Mouse (Mus musculus): ENCODE measurements around the gene Arf1.

- TF ChIP-seq GATA1 (IDR thresholded peaks at IDR 0.05; ENCODE audit: low read length) = no peak
- no peak for TF ChIP-seq TAL1 (IDR thresholded peaks at IDR 0.05; ENCODE audit: low read length)
Observed at GRCm38 (mm10) chr11:59221604-59222003, 6.5 kb downstream of the Arf1 start.

Measured in erythroblast, embryonic 14.5 days (primary cell).